Mouse (Mus musculus) stomach, postnatal 0 days (tissue): ENCODE data around the gene Sema3g. TPM values are rescaled to one million over a fixed set of nuclear protein-coding genes. Genes with fewer than 3 reads are reported as not detected.

ENCODE experiments used
- ATAC-seq: fragments of 200-750 bp; cut with Nextera tagmentation; 2 replicates; pipeline ENCODE4 v1.8.0; 2017; ENCODE audit not compliant: low FRiP score, low TSS enrichment
- DNase-seq: peaks from one replicate; pipeline ENCODE4 v3.0.0-alpha.2; 2016; ENCODE audit warnings: low spot score
- H3K27ac ChIP-seq: fragments of 300-500 bp; sonication (generic); replicated peaks from 2 replicates; pipeline ENCODE4 v1.5.1; 2014; ENCODE audit warnings: mild to moderate bottlenecking, control low read depth
- H3K27me3 ChIP-seq: fragments of 300-500 bp; sonication (generic); 2 replicates; pipeline ENCODE4 v1.6.1; 2014; ENCODE audit warnings: low read length; ENCODE audit not compliant: control insufficient read depth, insufficient read depth
- H3K36me3 ChIP-seq: fragments of 300-500 bp; sonication (generic); 2 replicates; pipeline ENCODE4 v1.6.1; 2014; ENCODE audit warnings: low read length, mixed read lengths; ENCODE audit not compliant: control insufficient read depth, insufficient read depth
- H3K4me1 ChIP-seq: fragments of 300-500 bp; sonication (generic); replicated peaks from 2 replicates; pipeline ENCODE4 v1.6.1; 2014; ENCODE audit warnings: antibody characterized with exemption; ENCODE audit not compliant: control insufficient read depth, insufficient read depth
- H3K4me2 ChIP-seq: fragments of 300-500 bp; sonication (generic); replicated peaks from 2 replicates; pipeline ENCODE4 v1.6.1; 2014; ENCODE audit warnings: low read depth, mild to moderate bottlenecking, control low read depth, moderate library complexity
- H3K4me3 ChIP-seq: fragments of 300-500 bp; sonication (generic); 2 replicates; pipeline ENCODE4 v1.5.1; 2014; ENCODE audit warnings: low read depth, low read length, control low read depth
- H3K9ac ChIP-seq: fragments of 300-500 bp; sonication (generic); 2 replicates; pipeline ENCODE4 v1.6.1; 2014; ENCODE audit warnings: mild to moderate bottlenecking, low read length, control low read depth, mixed read lengths
- H3K9me3 ChIP-seq: fragments of 300-500 bp; sonication (generic); 2 replicates; pipeline ENCODE4 v1.6.1; 2016; ENCODE audit warnings: low read length; ENCODE audit not compliant: control insufficient read depth
- CTCF ChIP-seq: IDR thresholded peaks from 2 replicates; pipeline ENCODE4 v1.5.1; 2016; ENCODE audit warnings: antibody characterized with exemption, low read depth, mild to moderate bottlenecking, moderate library complexity
- EP300 ChIP-seq: optimal IDR thresholded peaks from 2 replicates; pipeline ENCODE3; 2016; ENCODE audit warnings: antibody characterized with exemption
- WGBS: fragments of 180-500 bp; shearing (Covaris S2); extraction: QIAGEN DNeasy Blood & Tissue Kit; methylation state at CpG from one replicate; pipeline ENCODE4 v1.1.7; 2014; 5-methylcytosine and 5-hydroxymethylcytosine counted together
- polyA plus RNA-seq: library from polyadenylated mRNA; unstranded; fragments of >200 nt; fragmentation: Nextera tagmentation; extraction: Ambion mirVana; gene quantifications from 2 replicates; pipeline ENCODE4 v1.2.1, GENCODE M21; 2015

The Sema3g gene
- polyA plus RNA-seq, 1 experiment from 2014 or later: 0.38 TPM

- no peak overlapping the region for H3K9ac ChIP-seq
- no peak overlapping the region for H3K4me3 ChIP-seq
- H3K9me3 ChIP-seq: no peaks in the 10 kb centered on the region
- 55% methylated on average over 2 of the region's 2 CpGs for WGBS
- H3K4me1 ChIP-seq: no peaks in the 10 kb centered on the region
- H3K27ac ChIP-seq: no peak overlapping the region
- peak; percentile 60; the same call in 1 of the 2 replicates for ATAC-seq
- peaks cover 59% of the 10 kb centered on the region for H3K36me3 ChIP-seq
- H3K4me2 ChIP-seq: no peak overlapping the region
- H3K27me3 ChIP-seq: no peaks in the 10 kb centered on the region
- no peak for DNase-seq
- TF ChIP-seq CTCF: no peak
- TF ChIP-seq EP300: no peak
These were observed 34.8 kb upstream of the Sema3g start for GRCm38 (mm10) chr14:31182786-31183290.

- Histone ChIP-seq H3K9me3 (no peaks in the 10 kb centered on the region), H3K4me1 (no peaks in the 10 kb centered on the region), H3K27me3 (no peaks in the 10 kb centered on the region), H3K4me3 (no peak overlapping the region), H3K36me3 (peaks cover 62% of the 10 kb centered on the region), H3K9ac (no peak overlapping the region), H3K27ac (peak overlapping the region; percentile 35; the same call in 1 of the 2 replicates), H3K4me2 (no peak overlapping the region)
- WGBS: 72% methylated on average over 5 of the region's 5 CpGs
- ATAC-seq: no peak
- DNase-seq: no peak
- TF ChIP-seq EP300 (no peak), CTCF (no peak)
These were observed 34.1 kb upstream of the Sema3g start for GRCm38 (mm10) chr14:31183541-31183940.

- Histone ChIP-seq H3K4me3 (no peak overlapping the region), H3K9ac (no peak overlapping the region), H3K4me2 (no peak overlapping the region), H3K27ac (no peak overlapping the region), H3K4me1 (no peaks in the 10 kb centered on the region), H3K36me3 (peaks cover 66% of the 10 kb centered on the region), H3K27me3 (no peaks in the 10 kb centered on the region), H3K9me3 (no peaks in the 10 kb centered on the region)
- TF ChIP-seq CTCF: no peak
- no peak for DNase-seq
- WGBS: 89% methylated on average over 12 of the region's 12 CpGs
- ATAC-seq: no peak
These were observed 33.5 kb upstream of the Sema3g start for GRCm38 (mm10) chr14:31184195-31184594.

GRCm38 (mm10) chr14:31186656-31187055 lies 31.0 kb upstream of the Sema3g start:
- no peak for TF ChIP-seq CTCF
- no peak for TF ChIP-seq EP300
- no peaks in the 10 kb centered on the region for H3K4me1 ChIP-seq
- peaks cover 70% of the 10 kb centered on the region for H3K36me3 ChIP-seq
- ATAC-seq: no peak
- H3K9me3 ChIP-seq: no peaks in the 10 kb centered on the region
- H3K27me3 ChIP-seq: no peaks in the 10 kb centered on the region
- no peak overlapping the region for H3K9ac ChIP-seq
- 60% methylated on average over 4 of the region's 4 CpGs for WGBS
- H3K27ac ChIP-seq: no peak overlapping the region
- H3K4me3 ChIP-seq: no peak overlapping the region
- H3K4me2 ChIP-seq: no peak overlapping the region
- no peak for DNase-seq

GRCm38 (mm10) chr14:31188771-31189181 lies 28.9 kb upstream of the Sema3g start:
- H3K4me3 ChIP-seq: no peak overlapping the region
- peak; percentile 48; the same call in 1 of the 2 replicates for ATAC-seq
- H3K27me3 ChIP-seq: no peaks in the 10 kb centered on the region
- peaks cover 73% of the 10 kb centered on the region for H3K36me3 ChIP-seq
- H3K9ac ChIP-seq: no peak overlapping the region
- 47% methylated on average over 6 of the region's 6 CpGs for WGBS
- peak overlapping the region; percentile 50 for H3K27ac ChIP-seq
- TF ChIP-seq EP300 (no peak), CTCF (no peak)
- no peak for DNase-seq
- H3K9me3 ChIP-seq: no peaks in the 10 kb centered on the region
- no peak overlapping the region for H3K4me2 ChIP-seq
- H3K4me1 ChIP-seq: no peaks in the 10 kb centered on the region

- 0 out of 2 replicates have a peak overlapping the region, but pooled peaks have one; percentile 9 for H3K27ac ChIP-seq
- no peaks in the 10 kb centered on the region for H3K9me3 ChIP-seq
- H3K4me1 ChIP-seq: no peaks in the 10 kb centered on the region
- no peak overlapping the region for H3K9ac ChIP-seq
- H3K36me3 ChIP-seq: peaks cover 73% of the 10 kb centered on the region
- ATAC-seq (no peak), DNase-seq (no peak)
- no peak overlapping the region for H3K4me2 ChIP-seq
- WGBS: 86% methylated on average over 3 of the region's 3 CpGs
- no peak overlapping the region for H3K4me3 ChIP-seq
- TF ChIP-seq CTCF (no peak), EP300 (no peak)
- H3K27me3 ChIP-seq: no peaks in the 10 kb centered on the region
These were observed 28.3 kb upstream of the Sema3g start for GRCm38 (mm10) chr14:31189348-31189747.
